Mouse (Mus musculus): ENCODE data around the gene Cfl2. TPM values are rescaled to one million over a fixed set of nuclear protein-coding genes. Genes with fewer than 3 reads are reported as not detected.
A peak's percentile ranks its signal among the peaks of the same experiment; 100 is the strongest.

Gene Cfl2
- total RNA-seq, 1 experiment from 2014 or later, result 129 TPM

- peak; percentile 88 for DNase-seq
These were observed 32.1 kb downstream of the Cfl2 start for GRCm38 (mm10) chr12:54830574-54830973.

- no peak for DNase-seq
These were observed 32.8 kb downstream of the Cfl2 start for GRCm38 (mm10) chr12:54829876-54830275.

GRCm38 (mm10) chr12:54828043-54828442, 34.6 kb downstream of the Cfl2 start:
- DNase-seq, result no peak

- DNase-seq, result peak; percentile 11
These were observed 37.5 kb downstream of the Cfl2 start for GRCm38 (mm10) chr12:54825202-54825601.

DNA sequence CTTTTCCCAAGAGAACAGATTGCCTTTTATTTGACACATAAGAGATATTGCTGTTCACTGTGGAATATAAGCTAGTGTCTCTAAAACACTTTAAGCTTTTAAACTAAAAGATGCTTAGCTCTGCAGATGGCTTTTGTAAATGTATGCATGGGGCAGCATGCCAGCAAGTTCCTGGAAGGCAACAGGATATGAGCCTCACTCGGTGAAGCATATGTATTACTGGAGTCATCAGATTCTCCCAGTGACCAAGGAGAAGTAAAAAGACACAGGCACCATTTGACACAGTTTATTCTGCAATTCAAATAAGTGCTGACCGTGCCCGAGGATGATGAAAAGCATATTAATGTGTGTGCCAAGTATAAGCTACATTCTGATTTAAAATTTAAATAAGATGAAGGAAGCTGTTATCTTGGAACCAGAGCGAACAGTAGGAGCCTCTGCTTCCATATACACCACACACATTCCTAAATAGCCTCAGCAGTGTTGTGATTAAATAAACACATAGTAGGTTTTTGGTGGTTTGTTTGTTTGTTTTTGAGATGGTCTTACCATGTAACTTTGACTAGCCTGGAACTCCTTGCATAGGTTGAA, 39.7 kb downstream of the Cfl2 start:
- no peak for DNase-seq

DNA sequence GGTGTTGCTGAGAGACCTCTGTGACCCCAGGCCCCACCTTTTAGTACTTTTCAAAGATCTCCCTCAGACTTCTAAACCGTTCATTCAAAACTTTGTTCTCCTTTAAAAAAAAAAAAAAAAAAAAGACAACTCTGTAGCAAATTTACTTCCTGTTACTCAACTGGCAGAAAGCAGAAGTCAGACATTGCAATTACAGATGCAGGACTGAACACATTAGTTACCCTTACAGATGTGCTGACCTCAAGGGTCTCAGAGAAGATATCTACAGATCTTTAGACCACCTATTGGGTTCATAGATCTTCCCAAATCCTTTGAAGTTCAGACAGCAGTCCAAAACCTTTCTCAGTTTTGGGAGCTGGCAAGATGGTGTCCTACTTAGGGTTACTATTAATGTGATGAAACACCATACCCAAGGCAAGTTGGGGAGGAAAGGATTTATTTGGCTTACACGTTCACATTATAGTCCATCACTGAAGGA, 42.0 kb downstream of the Cfl2 start:
- no peak for DNase-seq

GRCm38 (mm10) chr12:54819181-54819935, 43.3 kb downstream of the Cfl2 start:
- DNase-seq, result no peak

DNA sequence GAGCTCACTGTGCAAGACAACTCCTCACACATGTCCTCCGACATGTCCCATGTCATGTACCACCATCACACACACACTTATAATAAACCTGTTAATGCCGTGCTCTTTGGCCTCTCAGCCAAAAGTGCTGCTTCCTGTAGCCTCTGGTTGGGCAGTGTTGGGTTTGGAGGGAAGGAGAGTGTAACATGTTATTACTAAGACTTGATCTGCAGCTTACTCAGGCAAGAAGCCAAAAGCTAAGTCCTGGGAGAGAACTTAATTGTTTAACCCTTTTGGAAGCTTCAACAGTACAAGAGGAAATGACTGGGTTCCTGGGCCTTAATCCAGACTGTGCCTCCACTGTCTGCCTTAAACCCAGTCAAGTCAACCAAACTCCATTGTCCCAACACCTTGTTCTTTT, 52.5 kb downstream of the Cfl2 start:
- DNase-seq, result no peak

Other genes starting within 250 kb of the Cfl2 start
- gene Sptssa, start 206.3 kb downstream of the Cfl2 start, total RNA-seq (2021), result 68.4 and 75.3 TPM in 2 replicates
- 35.0 and 37.9 TPM in 2 replicates for gene Eapp, start 167.0 kb downstream of the Cfl2 start, total RNA-seq (2021)
- 54.1 and 58.4 TPM in 2 replicates for gene Snx6, start 67.2 kb downstream of the Cfl2 start, total RNA-seq (2021)
- gene Gm20403, start 123.7 kb upstream of the Cfl2 start, total RNA-seq (2021), result not detected in 2 replicates
- gene Baz1a, start 151.5 kb upstream of the Cfl2 start, total RNA-seq (2021), result 26.6 and 32.4 TPM in 2 replicates
- gene 2700097O09Rik, start 217.2 kb upstream of the Cfl2 start, total RNA-seq (2021), result 11.5 and 12.8 TPM in 2 replicates
- 145 and 146 TPM in 2 replicates for gene Srp54a, start 217.4 kb upstream of the Cfl2 start, total RNA-seq (2021)